Mouse (Mus musculus): ENCODE measurements around the gene Dcps. TPM values are rescaled to one million over a fixed set of nuclear protein-coding genes. Genes with fewer than 3 reads are reported as not detected.

Dcps gene
- polyA plus RNA-seq, 1 experiment, result 72.8 TPM

GRCm38 (mm10) chr9:35170071-35170470, 5.8 kb downstream of the Dcps start:
- H3K27me3 ChIP-seq (ENCODE audit: control insufficient read depth, insufficient read depth, insufficient read length), result no peaks in the 10 kb centered on the region
- H3K79me2 ChIP-seq (ENCODE audit: control insufficient read depth, insufficient read depth), result peaks cover 7% of the 10 kb centered on the region
- H3K36me3 ChIP-seq (ENCODE audit: control insufficient read depth, insufficient read depth), result peaks cover 13% of the 10 kb centered on the region
- no peak overlapping the region for H3ac ChIP-seq (ENCODE audit: control insufficient read depth, insufficient read length)
- TF ChIP-seq POLR2A (IDR thresholded peaks at IDR 0.05; ENCODE audit: insufficient read length, low read depth), result no peak
- no peak for TF ChIP-seq MAX (IDR thresholded peaks at IDR 0.05; ENCODE audit: low read depth)
- no peak for TF ChIP-seq SRF (IDR thresholded peaks at IDR 0.05; ENCODE audit: control insufficient read depth, insufficient read length, low read depth)
- no peak for TF ChIP-seq TCF12 (IDR thresholded peaks at IDR 0.05; ENCODE audit: insufficient read depth, poor library complexity, severe bottlenecking)
- no peak for TF ChIP-seq TCF3 (IDR thresholded peaks at IDR 0.05; ENCODE audit: insufficient read length, low read depth)
- TF ChIP-seq E2F4 (IDR thresholded peaks at IDR 0.05; ENCODE audit: insufficient read depth), result no peak
- no peak for TF ChIP-seq MYOD1 (IDR thresholded peaks at IDR 0.05; ENCODE audit: control insufficient read depth in 1 of 3, insufficient read length in 2 of 3, low read depth in 2 of 3)
- no peak for TF ChIP-seq USF1 (IDR thresholded peaks at IDR 0.05; ENCODE audit: low read depth)
- no peak for TF ChIP-seq POLR2AphosphoS2 (IDR thresholded peaks at IDR 0.05; ENCODE audit: insufficient read length, low read depth)
- TF ChIP-seq REST (IDR thresholded peaks at IDR 0.05; ENCODE audit: insufficient read depth, insufficient read length), result no peak
- no peak for TF ChIP-seq MYOG (IDR thresholded peaks at IDR 0.05; ENCODE audit: control insufficient read depth in 1 of 3, insufficient read depth in 1 of 3, insufficient read length in 2 of 3, low read depth in 2 of 3)
- TF ChIP-seq CEBPB (IDR thresholded peaks at IDR 0.05; ENCODE audit: insufficient read depth, poor library complexity, severe bottlenecking), result no peak
- H3K4me2 ChIP-seq (ENCODE audit: low read depth), result no peak overlapping the region
- no peak overlapping the region for H3K4me3 ChIP-seq

GRCm38 (mm10) chr9:35166798-35167635, 8.8 kb downstream of the Dcps start:
- no peaks in the 10 kb centered on the region for H3K27me3 ChIP-seq (ENCODE audit: control insufficient read depth, insufficient read depth, insufficient read length)
- no peaks in the 10 kb centered on the region for H3K79me2 ChIP-seq (ENCODE audit: control insufficient read depth, insufficient read depth)
- H3K36me3 ChIP-seq (ENCODE audit: control insufficient read depth, insufficient read depth), result peaks cover 13% of the 10 kb centered on the region
- no peak overlapping the region for H3ac ChIP-seq (ENCODE audit: control insufficient read depth, insufficient read length)
- no peak overlapping the region for H3K4me2 ChIP-seq (ENCODE audit: low read depth)
- H3K4me3 ChIP-seq, result no peak overlapping the region
- no peak for TF ChIP-seq MAX (IDR thresholded peaks at IDR 0.05; ENCODE audit: low read depth)
- TF ChIP-seq POLR2AphosphoS2 (IDR thresholded peaks at IDR 0.05; ENCODE audit: insufficient read length, low read depth), result no peak
- TF ChIP-seq CEBPB (IDR thresholded peaks at IDR 0.05; ENCODE audit: insufficient read depth, poor library complexity, severe bottlenecking), result no peak
- no peak for TF ChIP-seq MYOG (IDR thresholded peaks at IDR 0.05; ENCODE audit: control insufficient read depth in 1 of 3, insufficient read depth in 1 of 3, insufficient read length in 2 of 3, low read depth in 2 of 3)
- TF ChIP-seq MYOD1 (IDR thresholded peaks at IDR 0.05; ENCODE audit: control insufficient read depth in 1 of 3, insufficient read length in 2 of 3, low read depth in 2 of 3), result no peak

GRCm38 (mm10) chr9:35166144-35166797, 9.6 kb downstream of the Dcps start:
- H3K79me2 ChIP-seq (ENCODE audit: control insufficient read depth, insufficient read depth), result no peaks in the 10 kb centered on the region
- no peak for TF ChIP-seq SRF (IDR thresholded peaks at IDR 0.05; ENCODE audit: control insufficient read depth, insufficient read length, low read depth)
- TF ChIP-seq USF1 (IDR thresholded peaks at IDR 0.05; ENCODE audit: low read depth), result no peak
- no peak for TF ChIP-seq POLR2A (IDR thresholded peaks at IDR 0.05; ENCODE audit: insufficient read length, low read depth)
- TF ChIP-seq MYOD1 (IDR thresholded peaks at IDR 0.05; ENCODE audit: control insufficient read depth in 1 of 3, insufficient read length in 2 of 3, low read depth in 2 of 3), result no peak
- TF ChIP-seq CEBPB (IDR thresholded peaks at IDR 0.05; ENCODE audit: insufficient read depth, poor library complexity, severe bottlenecking), result no peak
- TF ChIP-seq TCF3 (IDR thresholded peaks at IDR 0.05; ENCODE audit: insufficient read length, low read depth), result no peak
- TF ChIP-seq E2F4 (IDR thresholded peaks at IDR 0.05; ENCODE audit: insufficient read depth), result no peak
- H3K4me3 ChIP-seq, result no peak overlapping the region
- H3K27me3 ChIP-seq (ENCODE audit: control insufficient read depth, insufficient read depth, insufficient read length), result no peaks in the 10 kb centered on the region
- no peak overlapping the region for H3ac ChIP-seq (ENCODE audit: control insufficient read depth, insufficient read length)
- no peak overlapping the region for H3K4me2 ChIP-seq (ENCODE audit: low read depth)
- peaks cover 18% of the 10 kb centered on the region for H3K36me3 ChIP-seq (ENCODE audit: control insufficient read depth, insufficient read depth)

GRCm38 (mm10) chr9:35164142-35164874, 11.6 kb downstream of the Dcps start:
- Histone ChIP-seq H3K79me2 (ENCODE audit: control insufficient read depth, insufficient read depth) (no peaks in the 10 kb centered on the region), H3K36me3 (ENCODE audit: control insufficient read depth, insufficient read depth) (peaks cover 15% of the 10 kb centered on the region), H3K4me2 (ENCODE audit: low read depth) (no peak overlapping the region), H3K4me3 (no peak overlapping the region), H3ac (ENCODE audit: control insufficient read depth, insufficient read length) (no peak overlapping the region), H3K27me3 (ENCODE audit: control insufficient read depth, insufficient read depth, insufficient read length) (no peaks in the 10 kb centered on the region)
- no peak for TF ChIP-seq POLR2AphosphoS2 (IDR thresholded peaks at IDR 0.05; ENCODE audit: insufficient read length, low read depth)
- no peak for TF ChIP-seq CEBPB (IDR thresholded peaks at IDR 0.05; ENCODE audit: insufficient read depth, poor library complexity, severe bottlenecking)
- TF ChIP-seq MYOG (IDR thresholded peaks at IDR 0.05; ENCODE audit: control insufficient read depth in 1 of 3, insufficient read depth in 1 of 3, insufficient read length in 2 of 3, low read depth in 2 of 3), result no peak
- no peak for TF ChIP-seq E2F4 (IDR thresholded peaks at IDR 0.05; ENCODE audit: insufficient read depth)
- TF ChIP-seq TCF12 (IDR thresholded peaks at IDR 0.05; ENCODE audit: insufficient read depth, poor library complexity, severe bottlenecking), result no peak
- TF ChIP-seq SRF (IDR thresholded peaks at IDR 0.05; ENCODE audit: control insufficient read depth, insufficient read length, low read depth), result no peak

Data from myocyte (in vitro differentiated cells).